Mouse (Mus musculus) frontal cortex, postnatal 10 days (tissue): Measurements from ENCODE around the gene Adam17.
"Not testable (repeated sequence)": the region's sequence is repeated elsewhere in the genome, so short reads cannot be mapped to it uniquely, and the experiment has no call there.

Experiments used
- DNase-seq, 2 experiments: peaks; one replicate each; pipeline ENCODE4 v3.0.0; 2022; ENCODE audit warnings: low spot score in 2 of 2, mixed read lengths in 1 of 2

Gene Adam17

DNA sequence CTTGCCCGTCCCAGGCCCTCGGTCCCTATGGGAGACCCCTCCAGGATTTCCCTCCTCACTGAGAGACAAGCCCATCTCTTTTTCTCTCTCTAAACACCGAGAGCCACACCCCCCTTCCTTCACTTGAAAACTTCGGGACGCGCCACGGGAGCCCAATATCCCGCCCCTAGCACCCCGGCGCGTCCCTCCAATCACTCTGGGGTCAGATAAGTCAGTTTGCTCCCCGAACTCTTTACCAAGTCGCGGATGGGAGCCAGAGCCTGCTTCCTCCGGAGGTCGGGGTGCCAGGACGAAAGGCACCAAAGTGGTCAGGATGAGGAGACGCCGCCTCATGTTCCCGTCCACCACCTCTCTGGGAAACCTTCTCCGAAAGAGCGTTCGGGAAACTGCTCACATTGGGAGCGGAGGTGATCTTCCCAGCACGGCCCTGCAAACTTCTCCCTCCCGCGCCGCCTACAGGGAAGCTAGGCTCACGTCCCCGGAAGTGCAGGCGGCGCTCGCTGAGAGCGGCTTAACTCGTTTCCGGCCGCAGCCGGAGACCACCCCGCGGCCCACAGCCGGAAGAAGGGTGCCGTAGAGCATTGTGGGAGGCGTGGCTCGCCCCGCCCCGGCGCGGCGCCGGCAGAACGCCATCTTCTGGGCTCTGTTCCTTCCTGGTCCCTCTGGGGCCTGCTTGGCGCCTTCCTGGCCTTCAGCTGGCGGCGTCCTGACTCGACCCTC is at the start of gene Adam17:
Gene Adam17, minus strand, starts transcription at position 533 of the 720 bp plus-strand sequence.
- DNase-seq: peak; percentile 93 to 95

DNA sequence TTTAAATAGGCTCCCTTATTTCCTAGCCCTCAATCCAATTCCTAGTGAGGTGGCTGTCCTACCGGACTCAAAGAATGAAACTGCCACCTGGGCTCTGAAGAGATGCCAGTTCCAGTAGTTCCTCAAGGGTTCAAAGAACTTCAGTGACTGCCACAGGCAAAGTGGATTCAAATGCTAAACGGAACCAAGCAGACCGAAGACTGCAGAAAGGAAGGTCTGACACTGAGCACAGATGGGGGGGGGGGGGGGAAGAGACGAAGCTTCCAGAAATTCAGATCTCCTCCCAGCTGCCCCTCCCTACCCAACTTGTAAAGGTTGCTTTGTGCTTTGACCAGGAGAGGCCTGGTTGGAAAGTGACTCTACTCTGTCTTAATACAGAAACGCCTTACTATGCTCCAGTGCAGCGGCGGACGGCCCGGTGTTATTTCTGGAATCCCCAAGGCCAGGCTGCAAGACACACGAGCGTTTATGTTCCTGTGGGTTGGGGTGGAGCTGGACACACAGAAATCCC is 45.2 kb upstream of the Adam17 start:
- DNase-seq: peak; percentile 32 to 35

DNA sequence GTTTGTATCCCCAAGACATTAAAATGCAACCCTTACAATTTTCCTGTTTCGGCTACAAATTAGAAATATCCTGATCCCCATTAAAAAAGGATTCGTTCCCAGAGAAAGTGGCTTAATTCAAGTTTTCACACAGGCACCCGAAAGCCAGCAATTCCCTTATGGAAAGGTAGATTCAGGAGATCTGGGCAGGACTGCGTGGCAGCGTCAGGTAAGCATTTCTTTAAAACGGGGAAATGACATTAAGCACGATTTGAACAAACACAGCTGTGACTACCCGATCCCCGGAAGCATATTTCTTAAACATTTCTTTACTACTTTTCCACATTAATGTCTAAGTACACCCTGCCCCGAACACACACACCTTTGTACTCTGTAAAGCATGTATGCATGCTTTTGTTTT is 44.7 kb upstream of the Adam17 start:
- no peak for DNase-seq

DNA sequence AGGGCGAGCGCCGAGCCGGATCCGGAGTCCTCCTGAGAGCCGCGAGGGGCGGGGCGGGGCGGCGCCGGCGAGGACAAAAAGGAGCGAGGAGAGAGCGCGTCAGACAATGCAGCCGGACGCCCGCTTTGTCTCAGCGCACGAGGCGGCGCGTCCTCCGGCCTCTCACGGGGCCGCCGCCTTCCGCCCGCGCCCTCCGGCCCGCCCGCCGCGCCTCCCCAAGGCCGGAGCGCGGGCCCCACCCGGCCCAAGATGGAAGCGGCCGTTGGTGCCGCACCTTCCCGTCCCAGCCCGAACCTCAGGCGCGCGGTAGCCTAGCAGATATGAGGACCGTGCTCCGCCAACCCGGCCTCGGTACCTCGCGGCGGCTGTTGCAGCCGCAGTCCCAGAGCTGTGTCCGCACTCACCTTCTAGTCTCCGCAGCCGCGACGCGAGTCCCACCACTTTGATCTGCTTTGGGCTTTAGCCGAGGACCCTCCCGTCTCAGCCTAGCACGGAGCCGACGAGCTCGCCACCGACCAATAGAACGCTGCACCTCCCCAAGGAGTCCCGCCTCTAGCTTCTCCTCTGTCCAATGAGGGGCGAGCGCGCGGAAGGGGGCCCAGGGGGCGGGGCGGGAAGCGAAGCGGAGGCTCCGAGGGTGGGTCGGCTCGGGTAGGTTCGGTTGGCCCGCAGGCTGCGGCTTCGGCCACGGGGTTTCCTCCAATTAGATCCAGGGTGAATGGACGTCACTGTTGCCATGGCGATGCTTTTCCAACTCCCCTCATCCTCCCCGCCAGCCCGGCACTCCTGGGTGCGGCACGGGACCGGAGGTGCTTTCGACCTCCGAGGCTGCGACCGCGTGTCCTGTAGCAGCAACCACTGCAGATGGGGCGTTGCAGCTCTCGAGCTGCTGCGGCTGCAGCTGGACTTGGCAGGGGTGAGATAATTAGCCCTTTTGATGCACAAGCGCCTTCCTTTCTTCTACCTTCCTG is 44.0 kb upstream of the Adam17 start, which contains the start of gene Ywhaq:
Gene Ywhaq, minus strand, starts transcription at position 538 of the 971 bp plus-strand sequence.
- DNase-seq: peak; percentile 96 to 98

DNA sequence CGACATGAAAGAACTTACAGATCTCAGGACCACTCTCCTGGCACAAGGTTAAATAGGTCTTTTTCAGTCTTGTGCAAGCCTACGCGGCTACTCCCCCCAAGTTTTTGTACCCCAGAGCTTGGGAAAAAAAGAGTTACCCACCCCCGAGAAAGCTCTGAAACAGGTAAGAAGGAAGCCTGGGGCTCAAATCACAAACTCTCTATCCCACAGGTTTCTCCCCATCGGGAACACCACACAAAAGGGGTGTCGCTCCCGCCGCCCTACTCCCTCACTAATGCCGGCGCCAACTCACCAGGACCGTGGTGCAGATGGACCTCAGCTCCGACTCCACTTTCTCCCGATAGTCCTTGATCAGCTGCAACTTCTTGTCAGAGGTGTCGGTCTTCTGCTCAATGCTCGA is 43.1 kb upstream of the Adam17 start:
- peak in 1 of 2 experiments; percentile 36 for DNase-seq

DNA sequence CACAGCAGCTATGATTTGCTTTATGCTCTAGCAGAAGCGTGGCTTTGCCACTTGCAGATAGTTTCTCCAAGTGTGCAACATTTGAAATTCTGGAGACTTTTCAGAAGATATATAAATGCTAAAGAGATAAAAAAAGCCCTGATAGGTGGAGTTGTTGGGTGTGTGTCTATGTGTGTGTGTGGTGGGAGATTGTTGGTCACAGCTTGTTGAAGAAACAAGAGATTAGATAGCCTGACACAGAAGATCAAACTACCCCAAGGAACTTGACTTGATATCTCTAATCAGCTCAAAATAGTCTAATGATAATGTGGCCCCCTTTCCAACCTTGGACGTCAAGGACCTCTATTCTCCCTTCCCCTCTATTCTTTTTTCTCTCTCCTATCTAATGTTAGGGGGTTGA is 37.2 kb upstream of the Adam17 start:
- no peak for DNase-seq

DNA sequence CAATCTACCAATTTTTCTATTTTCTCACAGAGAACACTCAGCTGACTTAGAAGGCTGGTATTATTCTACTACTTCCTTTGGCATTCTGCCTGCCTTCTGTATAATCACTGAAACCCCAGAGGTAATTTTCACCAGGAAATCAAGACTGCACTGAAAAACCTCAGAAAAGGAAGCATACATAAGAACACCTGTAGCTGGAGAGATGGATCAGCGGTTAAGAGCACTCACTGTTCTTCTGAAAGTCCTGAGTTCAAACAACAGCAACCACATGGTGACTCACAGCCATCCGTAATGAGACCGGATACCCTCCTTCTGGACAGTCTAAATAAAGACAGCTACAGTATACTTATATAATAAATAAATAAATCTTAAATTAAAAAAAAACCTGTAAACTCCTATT is 36.2 kb upstream of the Adam17 start:
- DNase-seq: no peak

DNA sequence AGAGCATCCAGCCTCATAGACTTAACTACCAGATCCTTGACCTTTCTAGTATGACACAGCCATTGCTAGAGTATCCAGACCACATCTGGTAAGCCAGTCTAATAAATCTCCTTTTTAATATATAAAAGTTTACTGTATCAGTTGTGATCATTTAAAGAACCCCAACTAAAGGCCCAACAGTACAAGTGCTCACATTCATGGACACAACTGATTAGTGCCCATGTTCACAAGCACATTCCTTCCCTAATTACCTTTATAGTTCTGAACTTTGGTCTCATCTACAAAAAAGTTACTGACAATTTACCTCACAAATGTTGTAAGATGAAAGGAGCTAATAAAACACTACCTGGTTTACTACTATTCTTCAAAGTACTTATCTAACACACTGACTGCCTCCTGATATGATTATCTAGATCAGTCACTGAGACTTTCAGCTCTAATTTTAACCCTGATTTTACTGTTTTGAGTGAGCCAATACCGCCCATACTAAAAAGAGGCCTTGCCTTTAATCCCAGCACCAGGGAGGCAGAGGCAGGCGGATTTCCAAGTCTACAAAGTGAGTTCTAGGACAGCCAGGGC is 35.4 kb upstream of the Adam17 start:
- DNase-seq: no peak

DNA sequence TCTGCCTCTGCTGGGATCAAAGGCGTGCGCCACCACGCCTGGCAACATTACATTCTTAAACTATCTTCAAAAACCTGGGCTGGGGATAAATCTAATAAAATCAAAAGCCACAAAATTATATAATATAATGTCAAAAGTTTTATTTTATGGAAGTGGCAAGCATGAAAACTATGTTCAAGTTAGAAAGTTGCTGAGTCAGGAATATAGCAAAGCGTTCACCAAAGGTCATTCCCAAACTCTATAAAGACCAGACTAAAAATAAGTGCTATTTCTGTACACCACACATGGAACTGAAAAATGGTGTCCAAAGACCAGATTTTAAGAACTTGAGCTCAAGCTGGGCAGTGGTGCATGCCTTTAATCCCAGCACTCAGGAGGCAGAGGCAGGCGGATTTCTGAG is 29.3 kb upstream of the Adam17 start:
- no peak for DNase-seq

DNA sequence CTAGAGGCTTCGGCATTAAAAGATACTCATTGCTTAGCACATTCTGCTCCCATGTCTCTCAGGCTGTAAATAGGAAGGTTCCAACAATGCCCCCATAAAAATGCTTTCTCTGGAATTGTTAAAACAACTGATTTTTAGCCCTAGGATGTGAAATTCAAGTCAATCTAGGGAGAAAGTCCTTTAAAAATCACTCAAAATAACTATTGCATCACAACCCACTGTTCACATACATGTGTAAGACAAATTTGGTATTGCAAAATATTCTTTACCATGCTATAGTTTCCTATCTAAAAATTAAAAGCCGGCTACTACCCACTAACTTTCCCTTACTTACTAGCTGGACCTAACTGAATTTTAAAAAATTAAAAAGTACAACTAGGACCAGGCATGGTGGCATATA is 12.8 kb upstream of the Adam17 start:
- DNase-seq: no peak

DNA sequence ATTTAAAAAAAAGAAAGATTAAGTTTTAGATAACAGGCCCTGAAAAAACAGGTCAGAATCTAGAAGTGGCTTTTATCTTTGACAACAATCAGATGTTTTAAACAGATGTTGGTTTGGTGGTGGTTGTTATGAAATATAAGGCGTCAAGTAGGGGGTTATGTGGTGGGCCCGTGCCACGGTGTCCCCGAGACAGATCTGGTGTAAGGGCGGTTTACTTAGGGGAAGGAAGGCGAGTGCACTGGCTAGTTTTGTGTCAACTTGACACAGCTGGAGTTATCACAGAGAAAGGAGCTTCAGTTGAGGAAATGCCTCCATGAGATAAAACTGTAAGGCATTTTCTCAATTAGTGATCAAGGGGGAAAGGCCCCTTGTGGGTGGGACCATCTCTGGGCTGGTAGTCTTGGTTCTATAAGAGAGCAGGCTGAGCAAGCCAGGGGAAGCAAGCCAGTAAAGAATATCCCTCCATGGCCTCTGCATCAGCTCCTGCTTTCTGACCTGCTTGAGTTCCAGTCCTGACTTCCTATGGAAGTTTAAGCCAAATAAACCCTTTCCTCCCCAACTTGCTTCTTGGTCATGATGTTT is 5.4 kb upstream of the Adam17 start:
- not testable (repeated sequence) for DNase-seq

DNA sequence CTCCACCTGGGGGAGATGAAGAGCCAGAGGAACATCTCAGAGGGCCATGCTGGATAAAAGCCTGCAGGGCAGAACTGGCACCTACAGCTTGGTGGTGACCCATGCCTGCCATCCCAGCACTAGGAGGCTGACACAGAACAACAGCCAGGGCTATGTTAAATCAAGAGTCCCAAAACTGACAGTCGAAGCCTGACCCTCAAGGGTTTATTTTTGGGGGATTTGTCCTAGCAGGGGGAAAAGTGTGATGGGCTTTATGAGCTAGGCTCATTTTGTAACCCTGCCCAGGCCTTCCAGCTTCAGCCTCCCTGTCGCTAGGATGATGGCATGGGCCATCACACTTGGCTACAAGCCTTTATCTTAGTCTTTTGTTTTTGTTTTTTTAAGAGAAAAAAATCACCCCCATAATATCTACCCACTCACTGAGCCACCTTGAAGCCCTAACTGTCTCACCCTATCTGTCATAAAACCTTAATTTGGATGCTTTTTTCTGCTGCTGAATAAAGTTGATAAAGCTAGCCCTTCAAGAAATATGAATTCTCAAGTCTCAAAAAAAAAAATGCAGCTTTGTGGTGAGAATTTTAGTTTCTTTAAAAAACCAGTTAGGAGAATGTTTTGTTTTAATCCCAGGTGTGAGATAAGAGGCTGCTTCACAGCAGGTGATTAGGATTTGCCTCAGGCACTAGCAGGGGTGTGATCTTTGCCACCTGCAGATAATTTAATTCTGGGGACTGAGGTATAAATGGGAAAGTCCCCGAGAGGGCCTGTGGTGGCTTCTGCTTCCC is 2.1 kb upstream of the Adam17 start:
- DNase-seq: no peak

DNA sequence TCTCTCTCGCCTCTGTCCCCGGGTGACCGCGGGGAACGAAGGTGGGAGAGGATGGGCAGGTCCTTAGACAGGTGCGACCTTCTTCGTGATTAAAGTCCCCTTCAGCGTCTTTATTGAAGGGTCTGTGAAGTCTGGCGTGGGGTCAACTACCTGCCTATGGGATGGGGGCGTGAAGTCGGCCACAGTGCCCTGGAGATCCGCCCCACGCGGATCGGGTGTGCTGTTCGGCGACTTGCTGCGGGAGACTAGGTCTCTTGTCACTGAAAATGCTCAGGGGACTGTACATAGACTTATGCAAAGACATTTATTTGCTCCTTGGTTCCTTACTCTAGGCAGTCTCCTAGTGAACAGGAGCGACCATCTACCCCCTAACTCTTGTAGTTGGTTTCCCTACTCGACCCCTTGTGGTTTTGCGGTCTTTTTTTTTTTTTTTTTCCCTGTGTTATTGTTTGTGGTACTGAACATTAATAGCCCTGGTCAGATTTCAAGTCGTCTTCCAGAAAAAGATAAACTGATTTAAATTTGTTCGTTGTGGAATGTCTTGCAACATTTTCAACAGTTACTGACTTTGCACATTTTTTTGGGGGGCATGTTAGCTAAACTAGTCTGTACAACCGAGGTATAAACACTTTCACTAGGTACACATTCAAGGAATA is 516 bp upstream of the Adam17 start:
- no peak for DNase-seq

DNA sequence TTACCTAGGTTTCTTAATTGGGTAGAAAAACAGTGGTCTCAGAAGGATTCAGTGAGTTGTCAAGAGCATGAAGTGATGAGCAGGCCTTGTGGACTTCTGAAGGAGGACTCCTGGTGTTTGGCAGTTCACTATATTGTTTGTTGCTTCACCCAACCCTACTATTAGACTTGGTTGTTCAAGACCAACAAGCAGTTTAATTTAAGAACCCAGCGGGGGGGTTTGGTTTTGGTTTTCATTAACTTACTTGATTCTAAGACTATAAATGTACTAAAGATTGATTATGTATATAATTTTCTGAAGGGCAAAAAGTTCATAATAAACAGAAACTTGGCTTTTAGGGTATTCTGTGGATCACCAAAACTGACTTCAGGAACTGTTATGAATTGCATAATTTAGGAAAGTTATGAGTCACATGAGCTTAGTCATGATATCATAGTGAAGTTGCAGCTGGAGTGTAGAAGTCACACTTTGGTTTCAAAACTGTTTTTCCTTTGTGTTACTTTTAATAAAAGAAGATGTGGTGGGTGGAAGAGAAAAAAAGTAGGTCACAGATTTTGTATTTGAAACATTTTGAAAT is 3.3 kb downstream of the Adam17 start:
- DNase-seq: no peak

DNA sequence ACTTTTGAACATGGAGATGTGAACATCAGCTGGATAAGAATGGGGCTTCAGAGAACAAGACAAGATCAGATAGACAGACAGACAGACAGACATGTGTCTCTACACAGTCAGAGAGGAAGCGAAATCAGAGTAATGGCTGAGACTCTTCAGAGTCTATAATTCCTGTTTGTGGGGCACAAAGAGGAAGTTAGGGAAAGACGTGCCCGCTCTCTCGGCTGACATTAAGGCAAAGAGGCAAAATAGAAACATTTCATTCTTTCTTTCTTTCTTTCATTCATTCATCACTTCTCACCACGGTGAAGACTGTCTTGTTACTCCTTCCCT is 4.4 kb downstream of the Adam17 start:
- DNase-seq: no peak

DNA sequence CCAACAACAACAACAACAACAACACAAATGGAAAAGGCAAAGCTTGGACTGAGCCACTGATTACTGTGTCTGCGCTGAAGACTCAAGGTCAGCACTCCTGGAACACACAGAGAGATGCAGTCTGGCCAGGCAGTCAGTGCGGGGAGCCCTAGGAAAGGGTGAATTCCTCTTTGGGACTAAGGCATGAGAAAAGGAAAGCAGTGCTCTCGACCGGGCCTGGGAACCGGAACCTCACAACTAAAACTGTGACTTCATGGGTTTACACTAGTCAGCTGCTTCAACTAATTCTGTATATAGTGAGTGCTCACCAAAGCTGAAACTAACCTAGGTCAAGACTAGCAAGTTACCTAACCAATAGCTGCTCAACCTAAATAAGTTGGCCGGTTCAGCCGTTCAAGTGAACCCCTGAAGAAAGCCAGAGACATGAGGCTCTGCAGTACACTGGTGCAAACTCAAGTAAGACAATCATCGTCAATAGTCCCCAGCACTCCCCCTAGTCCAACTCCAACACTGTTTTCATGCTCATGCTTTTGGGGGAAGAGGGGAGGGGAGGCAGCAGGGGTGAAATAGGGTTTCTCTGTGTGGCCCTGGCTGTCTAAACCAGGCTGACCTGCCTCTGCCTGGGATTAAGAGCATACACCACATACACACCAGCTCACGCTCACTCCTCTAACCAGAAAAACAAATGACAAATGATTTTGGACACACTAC is 4.9 kb downstream of the Adam17 start:
- no peak for DNase-seq

DNA sequence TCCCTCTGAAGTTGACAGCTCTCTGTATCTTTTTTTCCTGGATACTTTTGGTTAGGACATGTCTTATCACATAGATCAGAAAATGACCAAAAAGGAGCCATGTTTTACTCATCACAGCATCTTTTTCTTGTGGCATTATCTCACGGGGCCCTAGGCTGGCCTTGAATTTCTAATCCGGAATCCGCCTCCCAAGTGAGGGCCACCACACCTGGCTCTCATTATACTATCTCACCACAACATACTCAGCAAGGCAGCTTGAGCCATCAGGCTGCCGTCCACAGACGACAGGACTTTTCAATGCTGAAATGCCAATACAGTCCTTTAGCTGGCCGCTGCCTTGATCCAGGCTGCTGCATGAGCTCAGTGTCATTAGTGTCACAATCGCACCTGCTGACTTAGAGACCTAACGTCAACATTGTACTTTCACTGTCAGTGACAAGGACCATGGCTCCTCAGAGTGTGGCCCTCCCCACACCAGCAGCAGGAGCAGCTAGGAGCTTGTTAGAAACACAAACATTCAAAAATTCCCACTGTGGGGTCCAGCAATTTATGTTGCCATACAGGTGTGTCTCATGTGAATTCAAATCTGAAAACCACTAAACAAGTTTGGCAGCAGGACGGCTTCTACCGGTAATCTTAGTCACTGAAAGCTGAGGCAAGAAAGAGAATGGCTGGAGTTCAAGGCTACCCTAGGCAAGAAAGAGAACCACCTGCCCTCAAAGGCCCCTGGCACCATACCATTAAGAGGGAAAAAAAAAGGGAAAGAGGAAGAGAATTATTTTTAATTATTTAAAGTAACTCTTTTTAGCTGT is 8.6 kb downstream of the Adam17 start:
- DNase-seq: no peak

DNA sequence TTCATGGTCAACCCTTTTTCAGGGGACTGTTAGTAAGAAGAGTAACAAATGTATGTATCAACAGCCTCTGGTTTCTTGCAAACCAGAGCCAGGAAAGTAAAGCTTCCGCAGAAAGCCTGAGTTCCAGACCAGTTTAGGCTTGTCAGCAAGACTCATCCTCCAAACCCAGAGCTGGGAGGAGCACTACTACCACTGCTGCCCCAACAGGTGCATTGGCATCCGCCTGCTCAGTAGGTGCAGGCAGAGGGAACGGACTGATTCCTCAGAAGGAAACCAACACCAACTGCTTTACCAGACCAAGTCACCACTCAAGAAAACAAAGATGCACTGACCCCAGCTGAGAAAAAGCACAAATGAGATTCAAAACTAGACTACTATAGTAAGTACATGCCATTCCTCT is 10.2 kb downstream of the Adam17 start:
- DNase-seq: no peak

DNA sequence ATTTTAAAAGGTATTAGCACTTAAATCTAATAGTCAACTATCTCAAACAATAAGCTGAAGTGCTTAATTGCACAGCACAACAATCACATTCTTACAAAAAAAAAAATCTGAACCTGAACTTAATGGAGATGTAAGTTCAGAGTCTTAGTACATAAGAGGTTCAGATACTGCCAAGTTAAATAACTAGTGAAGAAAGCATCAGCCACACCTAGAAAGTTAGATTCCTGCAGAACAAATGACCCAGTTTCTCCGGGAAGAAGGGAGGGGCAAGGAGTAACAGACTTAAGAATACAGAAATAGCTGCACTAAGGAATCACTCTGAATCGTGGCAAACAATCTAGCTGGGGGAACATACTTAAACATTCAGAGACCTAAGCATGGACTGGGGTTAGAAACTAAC is 10.7 kb downstream of the Adam17 start:
- no peak for DNase-seq
